Mouse (Mus musculus) heart, postnatal 0 days (tissue): ENCODE data around the gene Cela3b.

Experiments used
- CTCF ChIP-seq: IDR thresholded peaks from 2 replicates; pipeline ENCODE4 v1.5.1; 2016; ENCODE audit warnings: antibody characterized with exemption, control low read depth, low read depth
- EP300 ChIP-seq: IDR thresholded peaks from 2 replicates; pipeline ENCODE4 v1.6.1; 2016; ENCODE audit warnings: antibody characterized with exemption, low read depth

DNA sequence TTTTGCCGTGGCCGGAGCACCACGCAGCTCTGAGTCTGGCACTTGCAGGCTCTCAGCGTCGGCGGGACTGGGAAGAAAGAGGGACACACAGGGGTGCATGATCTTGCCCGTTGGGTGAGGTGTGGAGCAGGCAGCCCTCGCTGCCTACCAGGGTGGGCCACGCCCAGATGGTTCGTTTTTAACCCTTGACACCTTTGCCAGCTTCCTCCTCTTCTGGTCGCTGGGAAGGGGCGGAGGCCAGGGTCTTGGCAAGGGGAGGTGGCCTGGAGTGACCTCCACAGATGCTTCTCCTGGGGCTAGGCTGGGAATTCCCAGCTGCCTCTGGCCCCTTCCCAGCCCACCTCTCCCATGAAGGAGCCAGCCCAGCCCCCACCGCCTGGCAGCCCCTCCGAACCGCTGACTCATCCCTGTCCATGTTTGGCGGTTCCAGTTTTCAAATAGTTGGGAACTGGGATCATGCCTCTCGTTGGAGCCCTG lies 46.5 kb upstream of the Cela3b start:
- TF ChIP-seq EP300 (no peak), CTCF (no peak)
